Comparison of ENCODE assay signal across 8 mouse cellular contexts in genomic region chr6:72898244-72899200, GRCm38 (mm10). TPM values are rescaled to one million over a fixed set of nuclear protein-coding genes. Genes with fewer than 3 reads are reported as not detected.
DNase-seq lines count a peak whose midpoint lies in the region; ATAC-seq and TF ChIP-seq lines count a peak whose summit lies in the region.

No protein-coding gene starts in this region.

- WGBS in intestine, postnatal 0 days, result under 1% methylated on average over 71 of the region's 71 CpGs
- 1% methylated on average over 71 of the region's 71 CpGs for WGBS in midbrain, postnatal 0 days

- H3K4me1 ChIP-seq in intestine, postnatal 0 days (replicated peaks; ENCODE audit: control insufficient read depth, insufficient read depth, low read length), result 0 out of 2 replicates have a peak, but pooled peaks cover 3% of the 10 kb centered on the region
- H3K4me1 ChIP-seq in midbrain, postnatal 0 days (ENCODE audit: insufficient read depth, low read length), result no peaks in the 10 kb centered on the region

- H3K9ac ChIP-seq in intestine, postnatal 0 days (ENCODE audit: low read depth, low read length), result peak overlapping the region; percentile 99
- peak overlapping the region; percentile 99 for H3K9ac ChIP-seq in midbrain, postnatal 0 days (replicated peaks; ENCODE audit: low read length, poor library complexity, severe bottlenecking)

- 0 out of 2 replicates have a peak, but pooled peaks cover 4% of the 10 kb centered on the region for H3K36me3 ChIP-seq in intestine, postnatal 0 days (ENCODE audit: control insufficient read depth, insufficient read depth)
- no peaks in the 10 kb centered on the region for H3K36me3 ChIP-seq in midbrain, postnatal 0 days (ENCODE audit: insufficient read depth, low read length)

- no peak for TF ChIP-seq CTCF in intestine, postnatal 0 days (IDR thresholded peaks at IDR 0.05; ENCODE audit: low read depth)
- no peak for TF ChIP-seq CTCF in midbrain, postnatal 0 days (IDR thresholded peaks at IDR 0.05)

- no peaks in the 10 kb centered on the region for H3K27me3 ChIP-seq in intestine, postnatal 0 days (replicated peaks; ENCODE audit: control insufficient read depth, insufficient read depth, low read length)
- H3K27me3 ChIP-seq in midbrain, postnatal 0 days (ENCODE audit: insufficient read depth, low read length), result no peaks in the 10 kb centered on the region

- peak; percentile 46 for ATAC-seq in intestine, postnatal 0 days
- ATAC-seq in midbrain, postnatal 0 days (ENCODE audit: low FRiP score), result peak; percentile 59

- peak overlapping the region; percentile 80 for H3K4me2 ChIP-seq in intestine, postnatal 0 days (replicated peaks; ENCODE audit: low read depth)
- H3K4me2 ChIP-seq in midbrain, postnatal 0 days (ENCODE audit: low read depth, low read length, poor library complexity, severe bottlenecking), result peak overlapping the region; percentile 71

- peak; percentile 96 for DNase-seq in heart, adult 11 months
- no peak for DNase-seq in heart, adult 8-10 months (ENCODE audit: low spot score)
- peak; percentile 72 for DNase-seq in embryo, embryonic 11 days
- DNase-seq in gastrocnemius, postnatal 4 days (ENCODE audit: low spot score in 2 of 2), result peak; percentile 59 to 70
- DNase-seq in liver, result peak; percentile 79
- DNase-seq in midbrain, postnatal 0 days (ENCODE audit: low spot score), result peak; percentile 32
- peak; percentile 54 to 66 for DNase-seq in spleen, postnatal 14 days (ENCODE audit: low spot score in 2 of 2)

- no peaks in the 10 kb centered on the region for H3K9me3 ChIP-seq in intestine, postnatal 0 days (ENCODE audit: control insufficient read depth)
- no peaks in the 10 kb centered on the region for H3K9me3 ChIP-seq in midbrain, postnatal 0 days (ENCODE audit: low read length)

- peak overlapping the region; percentile 100 for H3K27ac ChIP-seq in intestine, postnatal 0 days (ENCODE audit: low read depth, low read length)
- peak overlapping the region; percentile 92 for H3K27ac ChIP-seq in midbrain, postnatal 0 days (ENCODE audit: low read depth, low read length)

- H3K4me3 ChIP-seq in intestine, postnatal 0 days (ENCODE audit: low read depth, low read length), result peak overlapping the region; percentile 96
- H3K4me3 ChIP-seq in midbrain, postnatal 0 days (ENCODE audit: low read depth, low read length), result peak overlapping the region; percentile 90

RNA-seq across cellular contexts. Expression of gene Kcmf1, which starts 1.3 kb away (rescaled TPM):
- 100 to 1,000 TPM in 1 of 4 experiments, 10 to 100 TPM in 3; 86.4 to 102 (median 90.7) TPM for total RNA-seq in heart, adult 8-10 months (2022)
- total RNA-seq in gastrocnemius, postnatal 4 days (2021), result 10 to 100 TPM; 74.8 to 81.2 TPM
- 43.4 and 45.2 TPM in 2 replicates for polyA plus RNA-seq in intestine, postnatal 0 days (2015; fragmentation: Nextera tagmentation; extraction: Ambion mirVana)
- total RNA-seq in midbrain, postnatal 0 days (2014; rRNA removed), result 70.9 and 74.2 TPM in 2 replicates
- 45.5 and 52.8 TPM in 2 replicates for polyA plus RNA-seq in midbrain, postnatal 0 days (2015; fragmentation: Nextera tagmentation; extraction: Ambion mirVana)
